Mouse (Mus musculus) liver, embryonic 11.5 days (tissue): ENCODE data around the gene Cldn11. TPM values are rescaled to one million over a fixed set of nuclear protein-coding genes. Genes with fewer than 3 reads are reported as not detected.

Experiments
- ATAC-seq: fragments of 200-750 bp; cut with Nextera tagmentation; replicated peaks from 2 replicates; pipeline ENCODE4 v1.8.0; 2017; ENCODE audit warnings: moderate number of reproducible peaks, mild to moderate bottlenecking, moderate TSS enrichment, moderate library complexity; ENCODE audit not compliant: low FRiP score
- DNase-seq: peaks from one replicate; pipeline ENCODE4 v3.0.0-alpha.2; 2017; ENCODE audit warnings: low spot score
- H3K27ac ChIP-seq: fragments of 300-500 bp; sonication (generic); 2 replicates; pipeline ENCODE4 v1.5.1; 2014; ENCODE audit warnings: mild to moderate bottlenecking, low read depth, low read length, control low read depth
- H3K27me3 ChIP-seq: fragments of 300-500 bp; sonication (generic); replicated peaks from 2 replicates; pipeline ENCODE4 v1.6.1; 2014; ENCODE audit warnings: low read length, mixed read lengths; ENCODE audit not compliant: control insufficient read depth, insufficient read depth
- H3K36me3 ChIP-seq: fragments of 300-500 bp; sonication (generic); 2 replicates; pipeline ENCODE4 v1.6.1; 2014; ENCODE audit warnings: mild to moderate bottlenecking, low read length, moderate library complexity, mixed read lengths; ENCODE audit not compliant: control insufficient read depth, insufficient read depth
- H3K4me1 ChIP-seq: fragments of 300-500 bp; sonication (generic); replicated peaks from 2 replicates; pipeline ENCODE4 v1.6.1; 2014; ENCODE audit warnings: low read length, mixed read lengths; ENCODE audit not compliant: control insufficient read depth, insufficient read depth
- H3K4me2 ChIP-seq: fragments of 300-500 bp; sonication (generic); 2 replicates; pipeline ENCODE4 v1.6.1; 2014; ENCODE audit warnings: mild to moderate bottlenecking, control low read depth, moderate library complexity
- H3K4me3 ChIP-seq: fragments of 300-500 bp; sonication (generic); 2 replicates; pipeline ENCODE4 v1.5.1; 2014; ENCODE audit warnings: low read depth, low read length, control low read depth
- H3K9ac ChIP-seq: fragments of 300-500 bp; sonication (generic); 2 replicates; pipeline ENCODE4 v1.6.1; 2014; ENCODE audit warnings: low read depth, low read length, control low read depth
- H3K9me3 ChIP-seq: fragments of 300-500 bp; sonication (generic); 2 replicates; pipeline ENCODE4 v1.6.1; 2016; ENCODE audit warnings: low read length, inconsistent platforms, mixed read lengths; ENCODE audit not compliant: control insufficient read depth
- WGBS: fragments of 180-500 bp; shearing (Covaris S2); extraction: QIAGEN DNeasy Blood & Tissue Kit; methylation state at CpG from one replicate; pipeline ENCODE4 v1.1.7; 2014; 5-methylcytosine and 5-hydroxymethylcytosine counted together
- polyA plus RNA-seq: library from polyadenylated mRNA; unstranded; fragments of >200 nt; fragmentation: Nextera tagmentation; extraction: Ambion mirVana; gene quantifications from 2 replicates; pipeline ENCODE4 v1.2.1, GENCODE M21; 2014

The Cldn11 gene
- polyA plus RNA-seq, 1 experiment from 2014 or later: 0.89 TPM

DNA sequence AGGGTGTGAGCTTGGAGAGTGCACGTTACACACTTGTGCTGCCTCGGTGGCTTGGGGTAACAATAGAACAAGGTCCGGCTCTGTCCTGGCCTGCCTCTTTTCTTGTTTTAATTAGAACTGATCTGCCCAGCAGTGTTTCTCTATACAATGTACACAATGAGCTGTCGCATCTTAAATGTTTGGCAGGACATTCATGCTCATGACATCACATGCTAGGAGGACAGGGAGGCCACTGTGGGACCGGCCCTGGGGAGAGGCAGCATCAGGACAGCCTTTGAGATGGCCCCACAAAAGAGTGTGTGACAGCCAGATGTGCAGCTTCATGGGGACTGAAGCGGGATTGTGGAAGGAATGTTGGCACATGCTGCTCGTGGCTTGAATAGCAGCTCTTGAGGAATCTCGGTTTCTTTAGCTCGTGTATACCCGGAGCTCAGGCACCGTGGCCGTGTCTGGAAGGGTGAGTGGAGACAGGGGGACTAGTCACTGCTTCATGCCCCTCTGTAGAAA lies 16.7 kb downstream of the Cldn11 start:
- no peaks in the 10 kb centered on the region for H3K36me3 ChIP-seq
- H3K27ac ChIP-seq: no peak overlapping the region
- H3K27me3 ChIP-seq: no peaks in the 10 kb centered on the region
- H3K4me2 ChIP-seq: no peak overlapping the region
- H3K9ac ChIP-seq: no peak overlapping the region
- H3K4me3 ChIP-seq: no peak overlapping the region
- ATAC-seq (no peak), DNase-seq (no peak)
- H3K9me3 ChIP-seq: no peaks in the 10 kb centered on the region
- no peaks in the 10 kb centered on the region for H3K4me1 ChIP-seq
- 83% methylated on average over 12 of the region's 12 CpGs for WGBS

DNA sequence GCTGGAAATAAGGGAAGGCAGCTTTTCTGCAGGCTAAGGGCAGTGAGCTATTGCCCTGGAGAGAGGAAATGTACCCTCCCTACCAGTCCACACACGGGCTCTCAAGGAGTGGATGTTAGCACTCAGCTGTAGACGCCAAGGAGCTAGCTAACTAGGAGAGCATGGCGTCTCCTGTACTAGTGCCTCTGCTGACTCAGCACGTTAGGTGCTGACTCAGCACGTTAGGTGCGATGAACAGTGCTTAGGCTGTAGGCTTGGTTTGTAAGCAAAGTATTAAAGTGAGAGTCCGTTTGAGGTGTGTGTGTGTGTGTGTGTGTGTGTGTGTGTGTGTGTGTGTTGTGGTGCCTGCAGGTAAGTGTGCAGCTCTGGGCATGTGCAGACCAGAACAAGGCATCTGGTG lies 40.6 kb downstream of the Cldn11 start:
- Histone ChIP-seq H3K4me1 (no peaks in the 10 kb centered on the region), H3K36me3 (no peaks in the 10 kb centered on the region), H3K9me3 (no peaks in the 10 kb centered on the region), H3K27ac (no peak overlapping the region), H3K4me2 (no peak overlapping the region), H3K4me3 (no peak overlapping the region), H3K27me3 (no peaks in the 10 kb centered on the region), H3K9ac (no peak overlapping the region)
- ATAC-seq (no peak), DNase-seq (no peak)
- 85% methylated on average over 7 of the region's 7 CpGs for WGBS

DNA sequence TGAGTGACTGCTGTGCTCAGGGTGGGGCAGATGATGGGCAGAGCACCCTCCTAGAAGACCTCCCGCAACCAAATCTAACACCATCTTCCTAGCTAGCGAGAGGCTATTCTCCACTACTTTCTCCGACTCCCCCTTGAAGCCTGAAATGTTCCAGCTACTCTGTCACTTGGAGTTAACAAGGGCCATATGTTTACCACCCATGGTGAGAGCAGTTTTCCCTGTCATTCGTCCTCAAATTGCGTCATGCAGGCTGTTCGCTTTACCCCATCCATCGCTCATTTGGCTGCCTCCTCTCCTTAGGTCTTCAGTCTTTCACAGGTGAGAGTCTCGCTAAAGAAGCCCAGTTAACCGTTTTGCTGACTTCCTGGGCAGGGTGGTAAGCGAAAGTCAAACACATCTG lies 41.7 kb downstream of the Cldn11 start:
- no peak for DNase-seq
- Histone ChIP-seq H3K27me3 (no peaks in the 10 kb centered on the region), H3K4me3 (no peak overlapping the region), H3K9me3 (no peaks in the 10 kb centered on the region), H3K27ac (no peak overlapping the region), H3K4me2 (no peak overlapping the region), H3K4me1 (no peaks in the 10 kb centered on the region), H3K9ac (no peak overlapping the region), H3K36me3 (no peaks in the 10 kb centered on the region)
- ATAC-seq: no peak
- 60% methylated on average over 10 of the region's 10 CpGs for WGBS

GRCm38 (mm10) chr3:31199162-31199877 lies 49.6 kb downstream of the Cldn11 start:
- no peak for DNase-seq
- no peak for ATAC-seq
- no peak overlapping the region for H3K4me2 ChIP-seq
- no peaks in the 10 kb centered on the region for H3K9me3 ChIP-seq
- H3K4me3 ChIP-seq: no peak overlapping the region
- H3K36me3 ChIP-seq: no peaks in the 10 kb centered on the region
- no peaks in the 10 kb centered on the region for H3K4me1 ChIP-seq
- no peaks in the 10 kb centered on the region for H3K27me3 ChIP-seq
- H3K27ac ChIP-seq: no peak overlapping the region
- H3K9ac ChIP-seq: no peak overlapping the region
- WGBS: 76% methylated on average over 17 of the region's 17 CpGs

DNA sequence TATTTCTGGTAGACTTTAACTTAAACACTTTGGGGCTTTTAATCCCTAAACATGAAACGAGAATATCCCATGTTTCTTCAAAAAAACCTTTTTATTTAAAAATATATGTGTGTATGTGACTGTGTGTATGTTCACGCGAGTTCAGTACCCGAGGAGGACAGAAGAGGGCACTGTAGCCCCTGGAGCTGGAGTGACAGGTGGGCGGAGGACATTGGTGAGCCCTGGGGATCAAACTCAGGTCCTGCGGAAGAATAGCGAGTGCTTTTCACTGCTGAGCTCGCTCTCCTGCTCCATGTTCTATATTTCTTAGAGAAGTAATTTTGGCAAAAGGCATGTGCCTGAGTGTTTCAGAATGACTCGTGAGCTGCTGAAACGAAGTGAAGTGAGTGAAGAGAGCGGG lies 54.2 kb downstream of the Cldn11 start:
- Histone ChIP-seq H3K36me3 (no peaks in the 10 kb centered on the region), H3K27me3 (no peaks in the 10 kb centered on the region), H3K4me2 (no peak overlapping the region), H3K27ac (no peak overlapping the region), H3K4me3 (no peak overlapping the region), H3K9me3 (no peaks in the 10 kb centered on the region), H3K9ac (no peak overlapping the region), H3K4me1 (no peaks in the 10 kb centered on the region)
- ATAC-seq: no peak
- WGBS: 91% methylated on average over 11 of the region's 11 CpGs
- DNase-seq: no peak

DNA sequence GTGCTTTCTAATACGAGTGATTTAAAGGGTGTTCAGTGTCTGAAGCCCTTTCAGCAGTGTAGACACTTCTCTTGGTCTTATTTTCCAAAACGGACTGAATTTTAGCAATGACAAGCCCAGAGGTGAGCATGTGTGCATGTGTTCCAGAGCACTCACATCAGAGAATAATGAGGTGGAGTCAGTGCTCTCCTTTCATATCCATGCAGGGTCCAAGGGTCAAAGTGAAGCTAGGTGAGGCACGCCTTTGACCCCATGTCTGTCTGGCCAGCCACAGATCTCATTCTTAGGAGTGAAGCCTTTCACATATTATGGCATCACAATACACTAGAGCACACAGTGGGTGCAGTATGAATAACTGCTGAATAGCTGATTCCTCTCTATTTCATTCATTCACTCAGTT lies 55.4 kb downstream of the Cldn11 start:
- no peak overlapping the region for H3K4me2 ChIP-seq
- no peak overlapping the region for H3K27ac ChIP-seq
- H3K9me3 ChIP-seq: no peaks in the 10 kb centered on the region
- no peak overlapping the region for H3K9ac ChIP-seq
- H3K4me3 ChIP-seq: no peak overlapping the region
- DNase-seq (no peak), ATAC-seq (no peak)
- 68% methylated on average over 3 of the region's 3 CpGs for WGBS
- no peaks in the 10 kb centered on the region for H3K4me1 ChIP-seq
- no peaks in the 10 kb centered on the region for H3K36me3 ChIP-seq
- no peaks in the 10 kb centered on the region for H3K27me3 ChIP-seq

DNA sequence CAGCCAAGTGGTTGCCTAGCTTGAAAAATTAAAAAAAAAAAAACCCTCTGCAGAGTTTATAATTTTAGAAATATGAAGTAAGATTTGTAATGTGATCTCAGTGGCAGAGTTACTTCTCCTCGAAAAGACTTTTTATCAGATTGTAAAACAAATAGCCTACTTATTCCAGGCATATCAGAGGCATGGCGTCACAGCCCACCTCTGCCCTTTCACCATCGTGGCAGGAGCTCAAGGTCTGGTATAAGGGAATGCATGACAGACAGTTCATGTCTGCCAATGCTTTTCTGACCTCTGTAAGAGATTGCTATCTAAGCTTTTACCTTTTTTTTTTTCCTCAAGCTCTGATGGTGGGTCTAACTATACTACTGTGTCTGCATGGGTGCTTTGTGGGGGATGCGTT lies 58.3 kb downstream of the Cldn11 start:
- H3K9me3 ChIP-seq: no peaks in the 10 kb centered on the region
- no peak overlapping the region for H3K27ac ChIP-seq
- H3K27me3 ChIP-seq: no peaks in the 10 kb centered on the region
- H3K9ac ChIP-seq: no peak overlapping the region
- H3K36me3 ChIP-seq: no peaks in the 10 kb centered on the region
- no peak for DNase-seq
- 49% methylated on average over 4 of the region's 4 CpGs for WGBS
- no peak for ATAC-seq
- no peaks in the 10 kb centered on the region for H3K4me1 ChIP-seq
- no peak overlapping the region for H3K4me2 ChIP-seq
- no peak overlapping the region for H3K4me3 ChIP-seq

DNA sequence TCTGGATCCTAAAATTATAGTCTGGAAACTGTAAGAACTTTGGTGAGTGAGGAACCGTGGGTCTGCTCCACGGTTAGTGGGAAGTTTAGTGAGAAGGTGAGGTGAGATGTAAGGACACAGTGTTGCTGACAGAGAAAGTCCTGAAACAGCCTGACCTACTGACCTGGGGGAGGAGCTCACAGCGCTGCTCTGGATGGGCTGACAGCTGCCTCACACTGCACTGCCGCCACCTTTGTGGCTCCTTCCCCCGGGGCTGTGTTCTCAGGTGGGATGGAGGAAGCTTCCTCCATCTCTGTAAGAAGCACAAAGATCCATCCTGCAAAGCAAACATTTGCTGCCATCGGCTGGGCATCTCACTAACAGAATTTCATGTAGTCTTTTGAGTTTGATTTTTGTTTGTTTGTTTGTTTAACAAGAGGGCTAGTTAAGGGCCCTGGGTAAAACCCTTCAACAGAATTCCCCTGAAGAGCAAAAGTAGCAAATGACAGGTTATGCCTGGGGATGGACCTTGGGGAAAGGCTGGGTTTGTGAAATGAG lies 58.8 kb downstream of the Cldn11 start:
- WGBS: 25% methylated on average over 6 of the region's 6 CpGs
- H3K9me3 ChIP-seq: no peaks in the 10 kb centered on the region
- ATAC-seq: no peak
- no peak overlapping the region for H3K27ac ChIP-seq
- H3K4me3 ChIP-seq: no peak overlapping the region
- H3K36me3 ChIP-seq: no peaks in the 10 kb centered on the region
- peak overlapping the region; percentile 35; the same call in 1 of the 2 replicates for H3K4me2 ChIP-seq
- no peaks in the 10 kb centered on the region for H3K4me1 ChIP-seq
- no peak for DNase-seq
- no peak overlapping the region for H3K9ac ChIP-seq
- no peaks in the 10 kb centered on the region for H3K27me3 ChIP-seq

DNA sequence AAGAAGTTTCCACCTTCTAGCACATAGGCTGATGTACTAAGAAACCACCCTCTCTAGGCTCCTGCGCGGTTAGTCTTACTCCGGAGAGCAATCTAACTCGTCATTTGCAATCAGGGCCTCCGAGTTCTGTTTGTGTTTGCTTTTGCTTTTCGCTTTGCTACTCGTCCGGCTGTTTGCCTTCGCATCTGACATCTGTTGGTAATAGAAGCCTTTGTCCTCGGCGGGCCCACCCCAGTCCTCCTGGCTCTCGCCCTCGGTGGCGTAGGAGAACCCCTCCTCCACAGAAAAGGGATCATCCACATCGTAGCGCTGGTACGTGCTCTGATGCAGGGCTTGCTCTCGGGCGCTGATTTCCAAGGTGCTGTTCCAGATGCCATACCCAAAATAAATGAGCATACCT lies 59.3 kb downstream of the Cldn11 start:
- 29% methylated on average over 19 of the region's 19 CpGs for WGBS
- Histone ChIP-seq H3K4me1 (no peaks in the 10 kb centered on the region), H3K4me3 (no peak overlapping the region), H3K4me2 (peak overlapping the region; percentile 35; the same call in 1 of the 2 replicates), H3K27me3 (no peaks in the 10 kb centered on the region), H3K9ac (no peak overlapping the region), H3K36me3 (no peaks in the 10 kb centered on the region), H3K9me3 (no peaks in the 10 kb centered on the region), H3K27ac (no peak overlapping the region)
- DNase-seq (no peak), ATAC-seq (no peak)
